Mouse (Mus musculus) brain, adult 2 months (tissue): Measurements from ENCODE around the gene Nkpd1.
A peak's percentile ranks its signal among the peaks of the same experiment; 100 is the strongest.

Experiments
- DNase-seq: peaks from one replicate; pipeline ENCODE4 v3.0.0; 2011; ENCODE audit warnings: low read depth, low spot score

Gene Nkpd1

DNA sequence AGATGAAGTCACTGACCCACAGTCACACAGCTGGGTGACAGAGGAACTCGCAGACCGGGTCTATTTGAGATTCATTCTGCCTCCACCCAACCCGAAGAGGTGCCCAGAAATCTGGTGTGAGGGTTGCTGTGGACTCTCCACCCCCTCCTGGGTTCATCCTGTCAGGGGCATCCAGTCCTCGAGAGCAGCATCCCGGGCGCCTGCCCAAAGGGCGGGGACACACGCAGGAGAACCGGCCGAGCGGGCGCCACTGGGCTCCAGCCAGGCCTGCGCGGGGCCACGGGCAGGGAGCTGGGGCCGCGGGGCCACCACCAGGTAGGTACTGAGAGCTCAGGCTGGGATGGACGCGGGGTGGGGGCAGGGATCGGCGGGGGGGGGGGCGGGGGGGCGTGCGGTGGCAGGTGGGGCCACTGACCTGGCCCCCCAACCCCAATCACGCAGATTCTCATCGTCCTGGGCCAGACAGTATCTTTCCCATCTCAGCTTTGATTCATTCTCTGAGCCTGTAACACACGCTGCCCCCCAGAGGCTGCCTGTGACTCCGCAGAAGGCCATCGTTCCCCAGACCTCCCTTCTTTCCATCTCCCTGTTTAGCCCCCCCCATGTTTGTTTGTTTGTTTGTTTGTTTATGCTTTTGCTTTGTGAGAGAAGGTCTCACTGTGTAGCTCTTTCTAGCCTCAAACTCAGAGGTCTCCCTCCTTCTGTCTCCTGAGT is at the start of gene Nkpd1:
Gene Nkpd1, plus strand, starts transcription at position 187 of the 714 bp plus-strand sequence.
- peak; percentile 67 for DNase-seq

DNA sequence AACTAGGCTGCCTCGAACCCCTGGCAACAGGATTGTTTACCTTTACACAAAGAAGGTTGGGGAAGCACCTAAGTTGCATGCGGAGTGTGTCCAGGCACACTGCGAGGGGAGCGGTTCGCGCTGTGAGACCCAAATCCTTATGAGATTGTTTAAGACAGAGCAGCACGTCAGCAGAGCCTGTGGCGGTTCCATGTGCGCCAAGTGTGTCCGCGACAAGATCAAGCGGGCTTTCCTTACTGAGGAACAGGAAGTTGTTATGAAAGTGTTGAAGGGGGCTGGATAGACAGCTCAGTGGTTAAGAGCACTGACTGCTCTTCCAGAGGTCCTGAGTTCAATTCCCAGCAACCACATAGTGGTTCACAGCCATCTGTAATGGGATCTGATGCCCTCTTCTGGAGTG is 49.4 kb upstream of the Nkpd1 start:
- DNase-seq, result no peak

- no peak for DNase-seq
These were observed 48.2 kb upstream of the Nkpd1 start for GRCm38 (mm10) chr7:19469404-19469803.

- DNase-seq, result no peak
These were observed 47.3 kb upstream of the Nkpd1 start for GRCm38 (mm10) chr7:19470308-19470707.

DNA sequence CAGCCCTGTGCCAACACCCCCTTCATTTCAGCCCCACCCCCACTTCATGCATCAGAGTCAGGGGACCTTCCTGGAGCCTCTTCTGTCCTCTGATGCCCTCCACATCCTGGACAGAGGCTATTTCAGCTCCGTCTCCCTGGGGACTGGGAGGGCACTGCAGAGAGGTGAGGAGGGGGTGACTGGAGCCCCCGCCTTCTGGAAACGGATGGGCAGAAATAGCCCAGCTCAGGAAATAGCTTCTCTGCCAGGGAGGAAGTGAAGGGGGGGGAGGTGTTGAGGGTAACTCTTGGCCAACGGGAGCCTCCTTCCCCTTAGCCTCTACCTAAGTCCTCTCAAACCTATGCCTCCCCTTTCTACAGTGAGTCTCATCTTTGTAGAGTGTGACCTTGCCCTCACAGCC is 45.2 kb upstream of the Nkpd1 start:
- no peak for DNase-seq

DNA sequence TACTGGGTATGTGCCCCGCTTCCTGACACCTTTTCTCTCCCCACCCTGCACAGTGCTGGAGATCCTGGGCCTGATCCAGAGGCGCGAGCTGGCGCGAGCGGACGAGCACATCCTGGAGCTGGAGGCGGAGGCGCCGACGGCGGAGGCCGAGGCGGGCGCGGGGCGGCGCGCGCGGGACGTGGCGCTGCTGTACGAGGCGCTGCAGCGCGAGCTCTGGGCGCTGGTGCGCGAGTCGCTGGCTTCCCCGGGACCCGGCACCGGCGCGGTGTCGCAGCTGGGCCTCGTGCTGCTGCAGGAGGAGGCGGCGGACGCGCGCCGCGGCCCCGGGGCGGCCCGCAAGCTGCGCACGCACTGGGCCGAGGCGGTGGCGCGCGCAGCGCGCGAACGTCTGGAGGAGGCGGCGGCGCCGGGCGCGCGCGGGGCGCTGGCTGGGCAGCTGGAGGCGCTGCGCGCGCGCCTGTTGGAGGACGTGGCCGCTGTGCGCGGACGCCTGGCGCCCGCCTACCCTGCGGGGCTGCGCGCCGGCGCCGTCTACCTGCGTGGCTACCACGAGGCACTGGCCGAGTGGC is 43.7 kb upstream of the Nkpd1 start:
- DNase-seq, result peak; percentile 92

DNA sequence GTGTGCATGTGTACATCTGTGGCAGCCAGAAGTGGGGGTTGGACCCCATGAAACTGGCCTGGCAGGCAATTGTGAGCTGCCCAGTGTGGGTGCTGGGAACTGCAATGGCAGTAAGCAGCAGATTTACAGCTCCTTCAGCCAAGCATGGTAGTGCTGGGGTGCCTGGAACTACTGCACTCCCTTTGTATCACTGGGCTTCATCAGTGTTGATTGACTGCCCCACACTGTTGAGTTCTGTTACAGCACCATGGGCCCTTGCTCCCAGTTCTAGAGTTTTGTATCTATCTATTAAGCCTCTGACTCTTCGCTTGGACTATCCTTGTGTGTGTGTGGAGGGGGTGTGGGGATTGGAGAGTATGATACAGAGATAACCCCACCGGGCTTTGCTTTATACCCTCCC is 40.6 kb upstream of the Nkpd1 start:
- no peak for DNase-seq

GRCm38 (mm10) chr7:19477624-19478384 is 39.8 kb upstream of the Nkpd1 start:
- DNase-seq, result no peak

DNA sequence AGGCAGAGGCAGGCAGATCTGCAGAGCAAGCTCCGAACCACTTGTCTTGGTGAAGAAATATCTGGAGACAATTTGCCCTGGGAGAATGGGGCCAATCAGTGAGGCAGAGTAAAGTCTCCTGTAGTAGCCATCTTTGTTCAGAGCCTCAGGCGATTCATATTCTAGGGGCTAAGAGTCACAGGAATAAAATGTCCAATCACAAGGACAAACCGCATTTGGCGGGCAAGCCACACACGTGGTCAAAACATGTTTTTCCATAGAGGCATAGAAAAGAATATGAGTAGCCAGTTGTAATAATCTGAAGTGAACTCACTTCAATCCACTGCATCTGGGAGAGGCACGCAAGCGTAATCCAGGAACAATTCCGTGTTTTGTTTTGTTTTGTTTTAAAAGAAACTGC is 34.4 kb upstream of the Nkpd1 start:
- DNase-seq, result no peak

DNA sequence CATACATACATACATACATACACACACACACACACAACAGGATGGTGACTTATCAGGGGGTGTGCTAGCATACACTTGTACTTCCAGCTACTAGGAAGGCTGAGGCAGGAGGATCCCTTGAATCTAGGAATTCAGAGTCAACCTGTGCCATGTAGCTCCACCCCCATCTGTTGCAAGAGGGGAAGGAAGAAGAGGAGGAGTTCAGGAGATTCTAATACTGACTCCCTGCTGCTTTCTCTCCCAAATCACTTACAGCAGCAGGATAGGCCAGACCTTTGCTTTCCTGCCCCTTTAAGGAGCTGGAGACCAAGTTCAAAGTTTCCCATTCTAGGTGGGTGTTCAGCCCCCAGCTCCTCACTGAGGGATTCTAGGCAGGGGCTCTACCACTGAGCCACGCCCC is 32.1 kb upstream of the Nkpd1 start:
- no peak for DNase-seq

DNA sequence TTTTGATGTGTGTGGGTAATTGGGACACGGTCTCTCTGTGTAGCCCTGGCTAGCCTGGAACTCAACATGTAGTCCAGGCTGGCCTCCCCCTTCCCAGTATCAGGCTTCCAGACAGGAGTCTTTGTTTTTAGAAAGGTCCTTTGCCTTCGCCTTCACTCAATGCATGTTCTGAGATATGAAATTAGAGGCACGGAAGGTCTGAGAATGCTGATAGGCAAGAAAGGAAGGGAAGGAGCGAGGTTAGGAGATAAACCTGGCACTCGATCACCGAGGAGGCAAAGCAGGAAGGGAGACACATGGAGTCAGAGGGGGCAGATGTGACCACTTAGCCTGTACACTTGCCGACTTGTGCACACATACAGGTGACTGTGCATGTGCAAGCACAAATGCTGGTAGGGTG is 31.1 kb upstream of the Nkpd1 start:
- DNase-seq, result no peak

DNA sequence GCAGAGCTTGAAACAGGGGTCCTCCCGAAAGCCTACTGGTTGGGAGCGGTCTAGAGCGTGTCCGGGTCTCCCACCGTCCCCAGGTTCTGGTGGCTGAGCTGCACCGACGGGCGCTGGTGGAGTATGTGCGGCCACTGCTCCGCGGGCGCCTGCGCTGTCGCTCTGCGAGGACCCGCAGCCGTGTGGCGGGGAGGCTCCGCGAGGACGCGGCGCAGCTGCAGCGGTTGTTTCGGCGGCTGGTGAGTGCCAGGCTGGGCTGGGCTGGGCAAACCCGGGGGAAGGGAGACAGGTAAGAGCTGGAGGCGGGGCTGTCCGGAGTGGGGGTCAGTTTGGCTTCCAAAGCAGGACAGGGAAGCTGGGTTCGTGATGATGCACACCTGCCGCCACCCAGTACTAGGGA is 28.1 kb upstream of the Nkpd1 start:
- peak; percentile 18 for DNase-seq

- no peak for DNase-seq
These were observed 25.9 kb upstream of the Nkpd1 start for GRCm38 (mm10) chr7:19491731-19492130.

- no peak for DNase-seq
These were observed 22.7 kb upstream of the Nkpd1 start for GRCm38 (mm10) chr7:19494751-19495474.

DNA sequence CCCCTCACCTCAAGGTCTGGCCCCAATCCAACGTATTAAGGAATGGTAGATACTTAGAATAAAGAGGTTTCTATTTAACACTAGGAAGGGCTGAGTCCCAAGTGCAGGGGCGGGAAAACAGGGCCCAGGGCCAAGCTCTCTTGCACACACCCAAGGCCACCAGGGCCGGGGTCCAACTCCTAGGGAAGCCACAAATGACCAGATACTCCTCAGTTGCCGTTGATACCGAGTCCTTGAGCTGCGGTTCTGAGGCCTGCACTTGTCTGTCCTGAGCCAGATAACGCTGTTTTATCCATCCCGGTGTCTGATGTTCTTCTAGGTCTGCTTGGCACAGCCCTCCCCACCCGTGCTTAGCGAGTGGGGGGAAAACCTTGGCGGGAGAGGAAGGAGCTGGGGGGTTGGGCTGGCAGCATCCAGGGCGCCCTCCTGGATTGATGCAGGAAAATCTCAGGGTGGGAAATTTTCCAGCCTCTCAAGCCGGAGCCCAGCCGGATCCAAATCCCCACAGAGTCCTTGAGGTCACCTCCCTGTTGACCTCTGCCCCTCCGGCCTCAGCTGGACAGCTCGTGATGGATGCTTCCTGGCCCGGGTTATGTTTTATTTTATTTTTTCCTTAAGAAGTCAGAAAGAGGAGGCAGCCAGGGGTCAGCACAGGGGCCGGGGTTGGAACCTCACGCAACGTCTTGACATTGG is 22.0 kb upstream of the Nkpd1 start:
- no peak for DNase-seq

GRCm38 (mm10) chr7:19496214-19496555 is 21.5 kb upstream of the Nkpd1 start:
- DNase-seq, result no peak

DNA sequence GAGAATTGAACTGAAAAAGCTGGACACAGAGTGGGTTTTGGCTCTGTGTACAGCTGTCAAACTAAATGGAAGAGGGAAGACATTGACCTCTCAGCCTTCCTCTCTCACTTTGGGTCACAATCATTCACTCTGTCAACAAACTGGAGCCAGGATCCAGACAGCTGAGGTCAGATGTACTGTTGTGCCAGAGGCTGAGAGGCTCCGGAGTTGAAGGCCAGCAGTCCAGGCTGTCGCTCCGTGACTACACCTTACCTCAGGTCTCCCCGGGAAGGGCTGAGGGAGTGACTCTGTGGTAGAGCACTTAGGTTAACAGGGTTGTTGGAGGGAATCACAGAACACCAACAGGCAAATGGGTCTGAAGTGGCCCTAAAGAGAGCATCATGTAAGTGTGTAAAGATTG is 19.3 kb upstream of the Nkpd1 start:
- no peak for DNase-seq

DNA sequence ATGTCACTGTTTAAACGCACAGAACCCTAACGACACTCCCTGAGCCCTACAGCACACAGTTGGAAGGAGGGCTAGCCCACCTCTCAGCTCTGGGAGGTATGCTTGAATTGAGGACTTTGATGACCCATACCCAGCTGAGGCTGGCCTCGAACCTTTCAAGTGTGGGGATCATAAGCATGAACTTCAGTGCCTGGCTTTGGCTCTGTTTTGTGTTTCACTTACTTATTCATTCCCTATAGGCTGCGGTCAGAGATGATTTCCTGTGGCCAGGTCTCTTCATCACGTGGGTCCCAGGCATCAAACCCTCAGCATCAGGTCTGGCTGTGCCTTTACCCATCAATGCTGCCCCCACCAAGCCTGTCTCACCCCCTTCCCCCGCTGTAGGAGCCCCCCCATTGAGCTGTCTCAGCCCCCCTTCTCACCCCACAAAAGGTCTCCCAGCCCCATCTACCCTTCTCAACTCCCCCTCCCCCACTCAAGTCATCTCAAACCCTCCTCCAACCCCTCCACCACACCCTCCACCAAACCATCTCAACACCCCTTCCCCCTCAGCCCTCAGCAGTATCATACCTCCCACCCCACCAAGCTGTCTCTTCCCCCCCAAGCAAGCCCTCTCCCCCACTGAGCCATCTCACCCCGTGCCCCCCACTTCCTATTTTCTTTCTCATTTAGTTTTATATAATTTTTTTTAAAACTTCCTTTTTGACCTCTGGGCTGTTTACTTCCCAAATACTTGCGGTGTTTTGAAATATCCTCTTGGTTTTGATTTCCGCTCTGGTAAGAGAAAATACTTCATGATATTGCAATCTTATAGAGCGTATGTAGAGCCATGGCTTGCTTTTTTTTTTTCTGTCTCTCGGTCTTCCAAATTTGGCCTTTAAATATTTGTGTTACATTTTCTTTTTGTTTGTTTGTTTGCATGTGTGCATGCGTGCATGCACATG is 16.9 kb upstream of the Nkpd1 start:
- DNase-seq, result no peak

- DNase-seq, result no peak
These were observed 16.0 kb upstream of the Nkpd1 start for GRCm38 (mm10) chr7:19501658-19502057.

DNA sequence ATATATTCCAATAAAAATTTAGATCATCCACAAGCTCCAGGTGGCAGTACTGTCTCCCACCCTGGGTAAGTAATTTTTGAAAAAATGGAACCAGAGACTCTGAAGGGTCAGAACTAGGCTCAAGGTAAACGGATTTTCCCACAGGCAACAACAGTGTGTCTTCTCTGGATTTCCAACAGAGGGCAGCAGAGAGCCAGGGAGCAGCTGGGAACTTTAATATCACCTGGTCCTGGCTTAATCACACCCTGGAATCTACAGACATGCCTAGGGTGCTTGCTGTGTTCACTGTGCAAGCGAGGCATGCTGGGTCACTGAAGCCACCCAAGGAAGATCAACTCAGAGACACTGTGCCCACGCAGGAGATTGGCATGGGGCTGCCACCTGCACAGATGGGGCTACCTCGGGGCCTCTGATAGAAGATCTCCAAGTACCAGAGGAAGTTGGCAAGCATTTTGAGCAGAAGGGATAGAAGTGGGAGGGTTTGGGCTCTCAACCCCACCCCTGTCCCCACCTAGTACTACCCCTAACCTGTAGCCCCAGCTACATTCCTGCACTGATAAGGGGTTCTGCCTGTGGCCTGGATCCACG is 14.1 kb upstream of the Nkpd1 start:
- DNase-seq, result peak; percentile 78
